10 mouse cellular contexts compared by ENCODE assay signal in genomic region chr7:102619608-102620007, GRCm38 (mm10). TPM values are rescaled to one million over a fixed set of nuclear protein-coding genes. Genes with fewer than 3 reads are reported as not detected.
DNase-seq lines count a peak whose midpoint lies in the region.
"Had no signal": no experiment of that assay in that cellular context is flagged by ENCODE, and none has a peak within 500 bp of the region (broad histone marks: within the 10 kb centered on the region; RNA-seq: fewer than 3 reads in every experiment).

No protein-coding gene starts in this region.

- peak; percentile 68 for DNase-seq in cerebellum, postnatal 10 days
- DNase-seq in cerebellum, postnatal 36 days: no peak
- peak; percentile 20 for DNase-seq in kidney, postnatal 10 days
- no peak for DNase-seq in kidney, adult 8-10 months
- DNase-seq in heart, postnatal 10 days: peak; percentile 7 to 27
- DNase-seq in mesoderm, embryonic 11.5 days (ENCODE audit: low read depth, low spot score): peak; percentile 13
- no peak for DNase-seq in ovary, postnatal 14 days (ENCODE audit: low spot score)
- DNase-seq in layer of hippocampus, postnatal 36 days: no peak
- DNase-seq: forebrain, postnatal 0 days had no signal

- intact Hi-C loops in heart, postnatal 10 days (cut with DNase I): no loop called here

RNA-seq across cellular contexts. Expression of gene Olfr553, which starts 1.6 kb away (rescaled TPM):
- not detected for total RNA-seq in heart, postnatal 10 days (2021)
- total RNA-seq in layer of hippocampus, postnatal 36 days (2021): not detected
- total RNA-seq: forebrain, postnatal 0 days; layer of hippocampus, adult 8-10 months had no signal

RNA-seq across cellular contexts. Expression of gene Olfr554, which starts 18.6 kb away (rescaled TPM):
- not detected for total RNA-seq in heart, postnatal 10 days (2021)
- not detected for total RNA-seq in layer of hippocampus, postnatal 36 days (2021)
- total RNA-seq: forebrain, postnatal 0 days had no signal

RNA-seq across cellular contexts. Expression of gene Olfr552, which starts 22.0 kb away (rescaled TPM):
- total RNA-seq in heart, postnatal 10 days (2021): under 1 TPM; 0.12 to 0.24 TPM
- total RNA-seq in layer of hippocampus, postnatal 36 days (2021): under 1 TPM in 1 of 2 experiments, not detected in 1; 0.15 TPM
- total RNA-seq: forebrain, postnatal 0 days had no signal

RNA-seq across cellular contexts. Expression of gene Olfr551, which starts 27.9 kb away (rescaled TPM):
- total RNA-seq in heart, postnatal 10 days (2021): not detected
- not detected for total RNA-seq in layer of hippocampus, postnatal 36 days (2021)
- total RNA-seq: forebrain, postnatal 0 days; layer of hippocampus, adult 8-10 months had no signal

RNA-seq across cellular contexts. Expression of gene Olfr555, which starts 39.0 kb away (rescaled TPM):
- total RNA-seq in heart, postnatal 10 days (2021): not detected
- not detected for total RNA-seq in layer of hippocampus, postnatal 36 days (2021)
- total RNA-seq: forebrain, postnatal 0 days; layer of hippocampus, adult 8-10 months had no signal

Comparison
In these comparisons a context has a peak if more than half of its experiments do, and no peak if none do; other contexts are left out.
1. DNase-seq: peak in cerebellum, postnatal 10 days (2 of 2), kidney, postnatal 10 days (single experiment), heart, postnatal 10 days (2 of 2) and mesoderm, embryonic 11.5 days (single experiment); none in cerebellum, postnatal 36 days (0 of 2), kidney, adult 8-10 months (0 of 2), ovary, postnatal 14 days (single experiment) and layer of hippocampus, postnatal 36 days (0 of 2).